Mouse (Mus musculus) midbrain, postnatal 0 days (tissue): ENCODE measurements at regions not wholly inside any gene's neighbourhood (a gene's known extent, or its start where the extent isn't known, plus 50 kb on each side); places are given as distances from the start of the nearest gene placed in this dataset.

Experiments used
- ATAC-seq: fragments of 200-750 bp; cut with Nextera tagmentation; 2 replicates; pipeline ENCODE4 v1.8.0; 2017; ENCODE audit warnings: moderate number of reproducible peaks, mild to moderate bottlenecking, moderate TSS enrichment, moderate library complexity; ENCODE audit not compliant: low FRiP score
- DNase-seq: peaks from one replicate; pipeline ENCODE4 v3.0.0-alpha.2; 2015; ENCODE audit warnings: low spot score
- H3K27ac ChIP-seq: fragments of 300-500 bp; sonication (generic); 2 replicates; pipeline ENCODE4 v1.5.1; 2014; ENCODE audit warnings: low read depth, mild to moderate bottlenecking, low read length, mixed read lengths
- H3K27me3 ChIP-seq: fragments of 300-500 bp; sonication (generic); 2 replicates; pipeline ENCODE4 v1.6.1; 2014; ENCODE audit warnings: low read length, control low read depth, mixed read lengths; ENCODE audit not compliant: insufficient read depth
- H3K36me3 ChIP-seq: fragments of 300-500 bp; sonication (generic); 2 replicates; pipeline ENCODE4 v1.6.1; 2014; ENCODE audit warnings: low read length, control low read depth, mixed read lengths; ENCODE audit not compliant: insufficient read depth
- H3K4me1 ChIP-seq: fragments of 300-500 bp; sonication (generic); 2 replicates; pipeline ENCODE4 v1.6.1; 2014; ENCODE audit warnings: mild to moderate bottlenecking, control low read depth, antibody characterized with exemption, low read length, mixed read lengths; ENCODE audit not compliant: insufficient read depth
- H3K4me2 ChIP-seq: fragments of 300-500 bp; sonication (generic); 2 replicates; pipeline ENCODE4 v1.6.1; 2014; ENCODE audit warnings: low read depth, mild to moderate bottlenecking, low read length, mixed read lengths; ENCODE audit not compliant: poor library complexity, severe bottlenecking
- H3K4me3 ChIP-seq: fragments of 300-500 bp; sonication (generic); 2 replicates; pipeline ENCODE4 v1.5.1; 2014; ENCODE audit warnings: low read depth, mild to moderate bottlenecking, low read length, moderate library complexity
- H3K9ac ChIP-seq: fragments of 300-500 bp; sonication (generic); replicated peaks from 2 replicates; pipeline ENCODE4 v1.6.1; 2014; ENCODE audit warnings: mild to moderate bottlenecking, low read length, moderate library complexity, mixed read lengths; ENCODE audit not compliant: poor library complexity, severe bottlenecking
- H3K9me3 ChIP-seq: fragments of 300-500 bp; sonication (generic); 2 replicates; pipeline ENCODE4 v1.6.1; 2016; ENCODE audit warnings: low read length, control low read depth
- CTCF ChIP-seq: IDR thresholded peaks from 2 replicates; pipeline ENCODE4 v1.5.1; 2016; ENCODE audit warnings: antibody characterized with exemption, mild to moderate bottlenecking
- WGBS: fragments of 180-500 bp; shearing (Covaris S2); extraction: QIAGEN DNeasy Blood & Tissue Kit; methylation state at CpG from one replicate; pipeline ENCODE4 v1.1.7; 2014; 5-methylcytosine and 5-hydroxymethylcytosine counted together

DNA sequence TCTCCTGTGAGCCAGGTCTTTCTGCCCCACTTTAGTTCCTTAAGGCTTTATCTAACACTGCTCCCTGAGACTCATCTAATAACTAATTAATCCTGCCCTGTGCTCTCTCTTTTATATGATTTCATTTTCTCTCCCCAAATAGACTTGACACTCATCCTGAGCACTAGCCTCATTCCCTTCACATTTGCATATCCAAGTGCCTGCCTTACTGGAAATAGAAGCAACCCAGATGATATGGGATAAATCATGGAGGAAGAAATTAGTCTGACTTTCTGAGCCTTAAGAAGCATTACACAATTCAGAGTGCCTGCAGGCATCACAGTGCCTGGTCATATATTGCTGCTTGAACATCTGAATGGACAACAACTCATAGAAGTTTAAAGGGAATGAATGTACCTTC, 233.5 kb upstream of the Lrrc3b start:
- Histone ChIP-seq H3K27ac (no peak overlapping the region), H3K9me3 (no peaks in the 10 kb centered on the region), H3K9ac (no peak overlapping the region), H3K4me2 (no peak overlapping the region), H3K4me3 (no peak overlapping the region), H3K36me3 (no peaks in the 10 kb centered on the region), H3K27me3 (no peaks in the 10 kb centered on the region), H3K4me1 (no peaks in the 10 kb centered on the region)
- ATAC-seq (no peak), DNase-seq (no peak)
- no peak for TF ChIP-seq CTCF

DNA sequence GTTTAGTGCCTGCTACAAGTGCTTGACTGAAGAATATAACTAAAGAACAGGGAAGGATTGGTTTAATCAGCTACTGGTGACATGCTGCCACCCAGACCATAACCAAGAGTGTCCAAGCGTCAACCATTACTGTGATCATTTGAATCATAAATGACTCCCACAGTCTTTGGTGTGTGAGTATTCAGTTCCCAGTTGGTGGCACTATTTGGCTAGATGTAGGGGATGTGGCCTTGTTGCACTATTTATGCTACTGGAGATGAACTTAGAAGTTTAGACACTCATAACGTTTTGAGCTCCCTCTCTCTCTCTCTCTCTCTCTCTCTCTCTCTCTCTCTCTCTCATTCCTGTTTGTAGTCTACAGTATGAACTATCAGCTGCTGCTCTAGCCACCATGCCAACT, 238.4 kb upstream of the Lrrc3b start:
- Histone ChIP-seq H3K27me3 (no peaks in the 10 kb centered on the region), H3K27ac (no peak overlapping the region), H3K9me3 (no peaks in the 10 kb centered on the region), H3K4me3 (no peak overlapping the region), H3K9ac (no peak overlapping the region), H3K4me1 (no peaks in the 10 kb centered on the region), H3K4me2 (no peak overlapping the region), H3K36me3 (no peaks in the 10 kb centered on the region)
- DNase-seq (no peak), ATAC-seq (no peak)
- 79% methylated on average over 2 of the region's 2 CpGs for WGBS
- no peak for TF ChIP-seq CTCF

DNA sequence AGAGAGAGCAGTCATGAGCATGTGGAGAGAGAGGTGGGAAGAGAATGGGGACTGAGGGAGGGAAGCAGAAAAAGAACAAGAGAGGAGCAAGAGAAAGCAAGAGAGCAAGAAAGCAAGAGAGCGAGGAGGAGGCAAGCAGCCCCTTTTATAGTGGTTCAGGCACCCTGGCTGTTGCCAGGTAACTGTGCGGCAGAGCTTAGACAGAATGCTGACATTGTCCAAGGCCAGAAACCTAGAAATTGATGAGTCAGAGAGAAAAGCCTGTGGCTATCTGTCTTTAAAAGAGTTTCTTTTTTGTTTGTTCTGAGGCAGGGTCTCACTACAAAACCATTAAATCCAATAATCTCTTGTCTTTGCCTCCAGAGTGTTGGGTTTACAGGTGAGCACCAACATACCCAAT, 240.7 kb upstream of the Lrrc3b start:
- Histone ChIP-seq H3K27me3 (no peaks in the 10 kb centered on the region), H3K27ac (no peak overlapping the region), H3K9me3 (no peaks in the 10 kb centered on the region), H3K36me3 (no peaks in the 10 kb centered on the region), H3K4me3 (no peak overlapping the region), H3K9ac (no peak overlapping the region), H3K4me2 (no peak overlapping the region), H3K4me1 (no peaks in the 10 kb centered on the region)
- ATAC-seq (no peak), DNase-seq (peak; percentile 13)
- 38% methylated on average over 2 of the region's 2 CpGs for WGBS
- TF ChIP-seq CTCF: no peak

DNA sequence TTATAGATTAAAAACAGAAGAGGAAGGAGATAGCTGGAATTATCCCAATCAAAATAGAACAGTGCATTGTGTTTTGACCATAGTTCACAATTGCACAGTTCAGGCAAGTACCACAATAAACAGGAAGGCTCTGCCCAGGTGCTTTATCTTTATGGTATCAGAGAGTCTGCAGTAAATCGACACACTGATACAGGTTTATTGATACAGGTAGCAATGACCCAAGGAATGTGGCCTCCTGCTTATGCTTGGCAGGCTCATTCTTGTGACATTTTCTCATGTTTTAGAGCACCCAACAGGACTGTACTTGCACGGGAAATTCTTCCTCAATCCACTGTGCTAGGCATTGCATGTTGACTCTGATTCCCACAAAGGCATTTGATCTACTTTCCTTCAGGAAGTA, 259.2 kb upstream of the Lrrc3b start:
- Histone ChIP-seq H3K9me3 (no peaks in the 10 kb centered on the region), H3K36me3 (no peaks in the 10 kb centered on the region), H3K4me2 (no peak overlapping the region), H3K4me3 (no peak overlapping the region), H3K27ac (no peak overlapping the region), H3K4me1 (no peaks in the 10 kb centered on the region), H3K9ac (no peak overlapping the region), H3K27me3 (no peaks in the 10 kb centered on the region)
- DNase-seq (no peak), ATAC-seq (no peak)
- 87% methylated on average over 2 of the region's 2 CpGs for WGBS
- TF ChIP-seq CTCF: no peak

DNA sequence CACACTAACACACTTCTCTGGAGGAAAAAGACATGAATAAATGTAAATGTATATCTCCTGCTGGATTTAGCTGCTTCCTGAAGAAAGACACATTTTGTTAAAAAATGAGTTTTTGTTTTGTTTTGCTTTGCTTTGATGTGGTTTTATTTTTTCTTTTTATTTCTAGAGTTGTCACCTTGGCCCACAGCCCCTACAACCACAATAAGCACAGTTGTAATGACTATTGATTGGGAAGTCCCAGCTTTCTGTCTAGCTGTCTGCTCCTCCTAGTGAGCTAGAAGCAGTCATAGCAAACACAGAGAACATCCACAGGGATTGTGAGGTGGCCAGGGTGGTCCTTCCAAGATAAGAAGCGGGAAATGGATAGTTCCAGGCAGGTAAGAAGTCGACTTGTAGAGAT, 259.8 kb upstream of the Lrrc3b start:
- H3K36me3 ChIP-seq: no peaks in the 10 kb centered on the region
- H3K4me2 ChIP-seq: no peak overlapping the region
- no peaks in the 10 kb centered on the region for H3K4me1 ChIP-seq
- H3K9ac ChIP-seq: no peak overlapping the region
- no peak overlapping the region for H3K4me3 ChIP-seq
- ATAC-seq (no peak), DNase-seq (no peak)
- H3K27me3 ChIP-seq: no peaks in the 10 kb centered on the region
- H3K9me3 ChIP-seq: no peaks in the 10 kb centered on the region
- TF ChIP-seq CTCF: no peak
- no peak overlapping the region for H3K27ac ChIP-seq
- 83% methylated on average over 2 of the region's 2 CpGs for WGBS

- Histone ChIP-seq H3K36me3 (no peaks in the 10 kb centered on the region), H3K27ac (no peak overlapping the region), H3K9me3 (no peaks in the 10 kb centered on the region), H3K27me3 (no peaks in the 10 kb centered on the region), H3K4me3 (no peak overlapping the region), H3K4me2 (no peak overlapping the region), H3K4me1 (no peaks in the 10 kb centered on the region), H3K9ac (no peak overlapping the region)
- 69% methylated on average over 1 of the region's 1 CpGs for WGBS
- ATAC-seq: peak; percentile 54; the same call in 1 of the 2 replicates
- DNase-seq: peak; percentile 44
- no peak for TF ChIP-seq CTCF
Measured at GRCm38 (mm10) chr14:15722135-15722534, 283.3 kb upstream of the Lrrc3b start.
